Mouse (Mus musculus) forebrain, embryonic 11.5 days (tissue): ENCODE results near the gene Capzb. TPM values are rescaled to one million over a fixed set of nuclear protein-coding genes. Genes with fewer than 3 reads are reported as not detected.

ENCODE experiments used
- ATAC-seq: fragments of 200-750 bp; cut with Nextera tagmentation; replicated peaks from 2 replicates; pipeline ENCODE4 v1.8.0; 2017; ENCODE audit warnings: moderate TSS enrichment; ENCODE audit not compliant: low FRiP score
- DNase-seq: peaks from one replicate; pipeline ENCODE4 v3.0.0-alpha.2; 2017; ENCODE audit warnings: low spot score
- H3K27ac ChIP-seq: fragments of 300-500 bp; sonication (generic); 2 replicates; pipeline ENCODE4 v1.5.1; 2014; ENCODE audit warnings: low read depth, low read length
- H3K27me3 ChIP-seq: fragments of 300-500 bp; sonication (generic); 2 replicates; pipeline ENCODE4 v1.6.1; 2014; ENCODE audit warnings: mild to moderate bottlenecking, low read length, mixed read lengths; ENCODE audit not compliant: control insufficient read depth, insufficient read depth
- H3K36me3 ChIP-seq: fragments of 300-500 bp; sonication (generic); 2 replicates; pipeline ENCODE4 v1.6.1; 2014; ENCODE audit warnings: mild to moderate bottlenecking, low read length, moderate library complexity, mixed read lengths; ENCODE audit not compliant: control insufficient read depth, insufficient read depth
- H3K4me1 ChIP-seq: fragments of 300-500 bp; sonication (generic); replicated peaks from 2 replicates; pipeline ENCODE4 v1.6.1; 2014; ENCODE audit warnings: low read length, mixed read lengths; ENCODE audit not compliant: control insufficient read depth, insufficient read depth
- H3K4me2 ChIP-seq: fragments of 300-500 bp; sonication (generic); 2 replicates; pipeline ENCODE4 v1.6.1; 2014; ENCODE audit warnings: low read depth, mild to moderate bottlenecking, low read length, moderate library complexity, mixed read lengths; ENCODE audit not compliant: severe bottlenecking
- H3K4me3 ChIP-seq: fragments of 300-500 bp; sonication (generic); 2 replicates; pipeline ENCODE4 v1.5.1; 2014; ENCODE audit warnings: low read depth, low read length
- H3K9ac ChIP-seq: fragments of 300-500 bp; sonication (generic); 2 replicates; pipeline ENCODE4 v1.6.1; 2014; ENCODE audit warnings: low read length
- H3K9me3 ChIP-seq: fragments of 300-500 bp; sonication (generic); 2 replicates; pipeline ENCODE4 v1.6.1; 2016; ENCODE audit warnings: low read length, mixed read lengths; ENCODE audit not compliant: control insufficient read depth
- WGBS: fragments of 180-500 bp; shearing (Covaris S2); extraction: QIAGEN DNeasy Blood & Tissue Kit; methylation state at CpG from one replicate; pipeline ENCODE4 v1.1.7; 2014; 5-methylcytosine and 5-hydroxymethylcytosine counted together
- polyA plus RNA-seq: library from polyadenylated mRNA; unstranded; fragments of >200 nt; fragmentation: Nextera tagmentation; extraction: Ambion mirVana; gene quantifications from 2 replicates; pipeline ENCODE4 v1.2.1, GENCODE M21; 2014

Gene Capzb
- polyA plus RNA-seq, 1 experiment from 2014 or later: 238 TPM

DNA sequence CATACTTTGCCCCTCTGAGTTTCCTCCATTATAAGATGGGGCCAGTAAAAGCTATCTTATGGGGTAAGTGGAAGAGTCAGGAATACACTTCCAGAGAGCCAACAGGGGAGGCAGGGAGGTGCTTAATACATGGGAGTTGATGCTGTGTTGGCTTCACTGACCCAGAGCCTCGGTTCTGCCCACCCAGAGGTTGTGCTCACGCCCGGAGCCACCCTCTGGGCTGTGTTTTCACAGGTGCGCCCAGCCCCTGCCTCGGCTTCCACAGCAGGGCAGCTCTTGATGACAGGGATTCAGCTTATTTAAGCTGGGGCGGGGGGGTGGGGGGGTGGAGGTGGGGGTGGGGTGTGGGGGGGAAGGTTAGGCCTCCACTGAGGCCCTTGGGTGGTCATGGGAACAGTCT lies 52.1 kb downstream of the Capzb start:
- Histone ChIP-seq H3K4me1 (peaks cover 18% of the 10 kb centered on the region), H3K36me3 (no peaks in the 10 kb centered on the region)

DNA sequence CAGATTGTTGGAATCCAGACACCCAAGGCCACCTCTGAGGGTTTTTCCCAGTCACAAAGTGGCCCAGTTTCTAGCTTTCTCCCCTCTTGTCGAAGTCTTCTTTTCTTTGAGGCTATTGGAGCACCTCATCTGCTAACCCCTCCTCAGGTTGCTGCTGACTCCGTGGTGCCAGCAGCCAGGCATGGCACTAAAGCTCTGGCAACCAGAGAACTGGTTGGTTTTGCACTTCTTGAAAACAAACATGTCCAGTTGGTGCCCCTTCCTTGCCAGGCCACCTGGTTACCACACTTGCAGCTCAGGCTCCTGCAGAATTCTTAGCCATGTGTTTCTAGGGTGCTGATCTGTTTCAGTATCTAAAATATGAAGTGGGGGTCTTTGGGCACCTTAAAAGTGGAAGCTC lies 52.8 kb downstream of the Capzb start:
- Histone ChIP-seq H3K4me1 (peaks cover 18% of the 10 kb centered on the region), H3K9me3 (no peaks in the 10 kb centered on the region), H3K36me3 (no peaks in the 10 kb centered on the region), H3K27ac (0 out of 2 replicates have a peak overlapping the region, but pooled peaks have one; percentile 48), H3K9ac (no peak overlapping the region), H3K4me3 (no peak overlapping the region), H3K27me3 (no peaks in the 10 kb centered on the region), H3K4me2 (no peak overlapping the region)
- DNase-seq: no peak
- ATAC-seq: no peak
- 82% methylated on average over 2 of the region's 2 CpGs for WGBS

More for the DNA sequence above, 52.1 kb downstream of the Capzb start:
- Histone ChIP-seq H3K9me3 (no peaks in the 10 kb centered on the region), H3K27ac (no peak overlapping the region), H3K4me3 (no peak overlapping the region), H3K4me2 (no peak overlapping the region), H3K27me3 (no peaks in the 10 kb centered on the region), H3K9ac (no peak overlapping the region)
- ATAC-seq (no peak), DNase-seq (no peak)
- 87% methylated on average over 6 of the region's 6 CpGs for WGBS

DNA sequence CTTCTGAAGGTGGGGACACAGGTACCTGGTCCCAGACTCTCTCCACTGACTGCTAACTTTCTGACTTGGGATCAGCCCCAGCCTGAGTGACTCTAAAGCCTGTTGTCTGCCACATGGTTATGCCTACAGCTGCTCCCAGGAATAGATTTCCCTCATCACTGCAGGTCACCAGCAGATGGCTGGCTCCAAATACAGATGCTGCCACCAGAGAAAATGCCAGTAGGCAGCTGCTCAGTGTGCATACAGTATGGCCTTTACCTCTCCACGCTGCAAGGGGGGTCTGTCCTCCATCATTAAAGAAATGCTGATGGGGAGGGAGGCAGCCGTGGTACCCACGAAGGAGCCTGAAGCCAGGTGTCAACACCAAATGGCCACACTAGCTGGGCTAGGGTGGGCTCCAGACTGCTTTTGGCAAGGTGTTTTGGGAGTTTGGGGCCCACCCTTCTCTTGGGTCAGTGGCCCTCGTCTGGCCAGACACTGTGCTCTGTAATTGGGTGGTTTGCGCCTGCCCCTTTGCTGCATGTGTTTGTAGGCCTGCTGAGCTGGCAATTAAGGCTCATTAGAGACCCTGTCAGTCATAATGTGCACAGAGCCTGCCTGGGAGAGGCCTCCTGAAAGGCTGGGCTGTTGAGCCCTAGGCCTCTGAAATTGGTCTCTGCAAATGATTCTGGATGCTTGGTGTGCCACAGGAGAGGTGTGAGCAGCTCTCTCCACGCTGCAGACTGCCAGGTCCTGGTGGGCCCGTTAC lies 53.6 kb downstream of the Capzb start:
- no peaks in the 10 kb centered on the region for H3K36me3 ChIP-seq
- WGBS: 46% methylated on average over 7 of the region's 7 CpGs
- no peak overlapping the region for H3K4me2 ChIP-seq
- peak; percentile 71 for DNase-seq
- H3K4me1 ChIP-seq: peaks cover 18% of the 10 kb centered on the region
- H3K4me3 ChIP-seq: no peak overlapping the region
- H3K9me3 ChIP-seq: no peaks in the 10 kb centered on the region
- H3K27ac ChIP-seq: peak overlapping the region; percentile 48
- ATAC-seq: peak; percentile 79
- no peaks in the 10 kb centered on the region for H3K27me3 ChIP-seq
- H3K9ac ChIP-seq: no peak overlapping the region

DNA sequence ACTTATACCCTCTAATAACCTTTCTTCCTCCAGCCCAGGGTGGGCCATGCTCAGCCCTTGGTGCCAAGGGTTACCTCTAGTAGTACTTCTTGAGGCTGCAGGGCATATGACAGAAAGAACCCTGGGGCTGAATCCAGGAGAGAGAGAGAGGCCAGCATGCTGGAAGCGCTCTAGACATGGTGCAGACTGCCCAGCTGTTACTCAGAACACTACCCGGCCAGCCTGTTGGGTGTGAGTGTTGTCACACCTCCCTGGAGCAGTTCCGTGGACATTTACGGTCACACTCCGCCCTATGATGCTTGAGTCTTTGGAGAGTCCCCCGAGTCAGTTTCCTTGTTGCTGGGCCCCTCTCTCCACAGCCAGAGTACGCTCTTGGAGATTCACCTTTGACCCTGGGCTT lies 55.3 kb downstream of the Capzb start:
- ATAC-seq: no peak
- H3K9me3 ChIP-seq: no peaks in the 10 kb centered on the region
- peaks cover 20% of the 10 kb centered on the region for H3K4me1 ChIP-seq
- H3K4me2 ChIP-seq: no peak overlapping the region
- DNase-seq: no peak
- no peaks in the 10 kb centered on the region for H3K27me3 ChIP-seq
- H3K9ac ChIP-seq: no peak overlapping the region
- 90% methylated on average over 7 of the region's 7 CpGs for WGBS
- no peak overlapping the region for H3K4me3 ChIP-seq
- H3K27ac ChIP-seq: no peak overlapping the region
- H3K36me3 ChIP-seq: no peaks in the 10 kb centered on the region

DNA sequence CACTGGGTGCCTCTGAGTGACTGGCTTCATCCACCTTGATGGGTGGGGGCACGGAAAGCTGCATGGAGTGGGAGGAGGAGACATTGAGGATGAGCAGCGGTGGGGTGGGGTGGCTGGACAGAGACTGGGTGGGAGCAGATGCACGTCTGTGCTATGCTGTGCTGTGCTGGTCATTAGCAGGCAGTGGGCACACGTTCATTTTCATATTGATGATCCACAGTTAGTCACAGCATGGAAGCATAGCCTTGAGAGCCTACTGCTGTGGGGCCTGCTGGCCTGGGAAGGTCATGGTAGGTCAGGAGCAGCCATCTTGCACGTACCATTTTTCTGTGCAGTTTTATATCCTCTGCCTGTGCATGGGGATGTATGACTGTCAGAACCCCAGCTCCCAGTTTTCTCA lies 56.0 kb downstream of the Capzb start:
- Histone ChIP-seq H3K4me1 (peaks cover 20% of the 10 kb centered on the region), H3K9me3 (no peaks in the 10 kb centered on the region), H3K4me2 (no peak overlapping the region), H3K27ac (peak overlapping the region; percentile 41; the same call in 1 of the 2 replicates), H3K27me3 (no peaks in the 10 kb centered on the region), H3K9ac (no peak overlapping the region), H3K36me3 (no peaks in the 10 kb centered on the region), H3K4me3 (no peak overlapping the region)
- DNase-seq (no peak), ATAC-seq (no peak)
- 79% methylated on average over 5 of the region's 5 CpGs for WGBS

DNA sequence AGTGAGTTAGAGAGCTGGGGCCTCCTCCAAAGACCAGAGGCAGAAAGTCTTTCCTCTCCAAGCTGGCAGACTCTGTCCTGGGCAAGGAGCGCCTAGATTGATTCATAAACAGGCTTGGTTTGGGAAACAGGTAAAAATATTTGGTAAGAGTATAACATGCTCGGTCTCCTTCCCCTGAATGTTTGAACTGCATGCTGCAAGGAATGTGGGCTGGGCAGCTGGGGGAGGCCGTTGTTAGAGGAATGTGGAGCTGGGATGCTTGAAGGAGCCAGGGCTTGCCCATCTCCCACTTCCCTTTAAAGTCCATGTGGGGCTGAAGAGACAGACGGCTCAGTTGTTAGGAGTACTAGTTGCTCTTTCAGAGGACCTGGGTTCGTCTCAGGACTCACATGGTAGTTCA lies 57.3 kb downstream of the Capzb start:
- Histone ChIP-seq H3K4me2 (no peak overlapping the region), H3K9me3 (no peaks in the 10 kb centered on the region), H3K4me1 (peaks cover 20% of the 10 kb centered on the region), H3K4me3 (no peak overlapping the region), H3K27me3 (no peaks in the 10 kb centered on the region), H3K36me3 (no peaks in the 10 kb centered on the region), H3K9ac (no peak overlapping the region), H3K27ac (no peak overlapping the region)
- WGBS: 67% methylated on average over 5 of the region's 5 CpGs
- DNase-seq (no peak), ATAC-seq (no peak)

DNA sequence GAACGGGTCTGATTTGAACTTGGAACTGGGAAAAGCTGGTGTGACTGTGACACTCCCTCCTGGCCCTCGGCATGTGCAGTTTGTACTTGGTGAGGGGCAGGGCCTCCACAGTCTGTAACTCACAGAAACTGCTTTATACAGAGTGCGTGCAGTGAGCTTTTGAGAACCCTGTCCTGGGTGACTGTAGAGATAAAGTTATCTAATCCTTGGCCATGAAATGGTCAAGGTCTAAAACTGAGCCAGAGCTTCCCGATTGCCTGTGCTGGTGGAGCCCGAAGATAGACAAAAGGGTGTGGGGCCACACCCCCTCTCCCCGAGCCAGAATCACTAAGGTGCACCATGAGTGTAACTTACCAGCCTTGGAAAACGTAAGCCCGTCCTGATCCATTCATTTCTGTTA lies 58.2 kb downstream of the Capzb start:
- H3K4me2 ChIP-seq: no peak overlapping the region
- peaks cover 17% of the 10 kb centered on the region for H3K4me1 ChIP-seq
- no peak overlapping the region for H3K9ac ChIP-seq
- DNase-seq (no peak), ATAC-seq (no peak)
- no peak overlapping the region for H3K4me3 ChIP-seq
- no peak overlapping the region for H3K27ac ChIP-seq
- H3K36me3 ChIP-seq: no peaks in the 10 kb centered on the region
- WGBS: 74% methylated on average over 8 of the region's 8 CpGs
- no peaks in the 10 kb centered on the region for H3K9me3 ChIP-seq
- no peaks in the 10 kb centered on the region for H3K27me3 ChIP-seq

DNA sequence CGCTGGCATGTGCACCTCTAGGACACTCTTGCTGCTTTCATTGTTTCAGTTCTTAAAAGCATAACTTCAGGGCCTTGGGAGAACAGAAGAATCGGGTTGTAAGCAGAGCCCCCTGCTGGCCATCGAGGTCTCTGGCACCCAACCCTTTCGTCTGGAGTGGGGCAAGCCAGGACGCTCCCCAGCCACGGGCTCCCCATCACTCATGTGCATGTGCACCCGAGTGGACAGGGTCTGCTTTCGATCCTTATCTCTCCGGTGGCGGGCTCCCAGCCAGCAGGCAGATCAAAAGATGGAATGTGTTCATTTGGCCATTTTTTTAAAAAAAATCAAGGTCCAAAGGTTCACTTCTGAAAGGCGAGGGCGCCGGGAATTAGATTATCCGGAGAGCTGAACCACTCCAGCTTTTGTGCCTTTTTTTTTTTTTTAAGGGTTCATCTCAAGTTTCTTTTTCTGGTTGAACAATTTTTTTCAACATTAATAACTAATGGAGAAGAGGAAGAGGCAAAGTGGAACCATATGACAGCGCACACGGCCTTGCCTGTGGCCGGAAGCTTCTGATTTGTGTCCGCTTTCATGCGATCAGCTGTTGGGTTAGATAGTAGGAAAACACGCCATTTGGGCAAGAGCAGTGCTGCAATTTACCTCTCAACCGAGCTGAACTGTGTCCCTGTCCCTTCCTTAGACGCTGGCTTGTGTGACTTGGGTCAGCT lies 59.5 kb downstream of the Capzb start:
- no peak overlapping the region for H3K4me3 ChIP-seq
- WGBS: 54% methylated on average over 22 of the region's 22 CpGs
- 0 out of 2 replicates have a peak, but pooled peaks have one; percentile 7 for ATAC-seq
- H3K4me1 ChIP-seq: peaks cover 4% of the 10 kb centered on the region; the same call in 1 of the 2 replicates
- no peaks in the 10 kb centered on the region for H3K36me3 ChIP-seq
- no peaks in the 10 kb centered on the region for H3K9me3 ChIP-seq
- no peak overlapping the region for H3K27ac ChIP-seq
- DNase-seq: peak; percentile 86
- H3K27me3 ChIP-seq: no peaks in the 10 kb centered on the region
- no peak overlapping the region for H3K4me2 ChIP-seq
- H3K9ac ChIP-seq: no peak overlapping the region
